Comparison of ENCODE assay signal across 7 mouse cellular contexts in genomic region chr1:87879494-87880325, GRCm38 (mm10). TPM values are rescaled to one million over a fixed set of nuclear protein-coding genes. Genes with fewer than 3 reads are reported as not detected.
DNase-seq lines count a peak whose midpoint lies in the region; TF ChIP-seq lines count a peak whose summit lies in the region.

No protein-coding gene starts in this region.

- TF ChIP-seq CTCF in bone marrow macrophage, adult 2 months (IDR thresholded peaks at IDR 0.05; ENCODE audit: low read depth, low read length), result no peak

- 0 out of 2 replicates have a peak overlapping the region, but pooled peaks have one; percentile 7 for H3K27ac ChIP-seq in bone marrow macrophage, adult 2 months (ENCODE audit: insufficient read depth, low read depth, low read length)

- peaks cover 54% of the 10 kb centered on the region for H3K4me1 ChIP-seq in bone marrow macrophage, adult 2 months (ENCODE audit: control insufficient read depth, insufficient read depth, low read length)

- no peak overlapping the region for H3K4me3 ChIP-seq in bone marrow macrophage, adult 2 months (ENCODE audit: insufficient read depth, low read length)

- DNase-seq in adipocyte (ENCODE audit: low spot score), result peak; percentile 96
- peak; percentile 56 to 83 for DNase-seq in frontal cortex, adult 2 months (ENCODE audit: extremely low spot score in 1 of 2, low spot score in 1 of 2)
- DNase-seq in heart, postnatal 25 days (ENCODE audit: low spot score), result peak; percentile 70
- peak; percentile 40 to 70 for DNase-seq in layer of hippocampus, postnatal 25 days (ENCODE audit: extremely low spot score in 1 of 2, low spot score in 1 of 2)
- DNase-seq in lung, postnatal 4 days, result peak; percentile 84
- no peak for DNase-seq in thymus, postnatal 0 days (ENCODE audit: low spot score)

- intact Hi-C loops in heart, postnatal 25 days (cut with DNase I), result loop anchor here (2.0 kb wide), 1 partner anchor 25 kb away; no protein-coding TSS in a partner anchor

- TF ChIP-seq POLR2A in bone marrow macrophage, adult 2 months (IDR thresholded peaks at IDR 0.05; ENCODE audit: borderline replicate concordance, low read depth, low read length), result no peak

RNA-seq across cellular contexts. Expression of gene Dgkd, which starts 26.6 kb away (rescaled TPM):
- polyA plus RNA-seq in bone marrow macrophage, adult 2 months (2012; ENCODE audit: insufficient read depth, insufficient read length, missing spikeins), result 91.0 and 100 TPM in 2 replicates
- polyA plus RNA-seq in frontal cortex, adult 2 months (2012; rRNA removed), result 57.6 and 73.7 TPM in 2 replicates
- total RNA-seq in heart, postnatal 25 days (2021), result 10 to 100 TPM; 56.5 to 56.7 TPM
- total RNA-seq in layer of hippocampus, postnatal 25 days (2021), result 100 to 1,000 TPM; 105 to 129 TPM
- polyA plus RNA-seq in thymus, postnatal 0 days (2015; fragmentation: Nextera tagmentation; extraction: Ambion mirVana), result 73.7 and 80.7 TPM in 2 replicates
